Mouse (Mus musculus) lung, postnatal 0 days (tissue): ENCODE measurements around the gene Krt9.

Source experiments
- CTCF ChIP-seq: IDR thresholded peaks from 2 replicates; pipeline ENCODE4 v1.5.1; 2016; ENCODE audit warnings: antibody characterized with exemption, mild to moderate bottlenecking
- EP300 ChIP-seq: IDR thresholded peaks from 2 replicates; pipeline ENCODE4 v1.6.1; 2016; ENCODE audit warnings: antibody characterized with exemption, mild to moderate bottlenecking, control low read depth

DNA sequence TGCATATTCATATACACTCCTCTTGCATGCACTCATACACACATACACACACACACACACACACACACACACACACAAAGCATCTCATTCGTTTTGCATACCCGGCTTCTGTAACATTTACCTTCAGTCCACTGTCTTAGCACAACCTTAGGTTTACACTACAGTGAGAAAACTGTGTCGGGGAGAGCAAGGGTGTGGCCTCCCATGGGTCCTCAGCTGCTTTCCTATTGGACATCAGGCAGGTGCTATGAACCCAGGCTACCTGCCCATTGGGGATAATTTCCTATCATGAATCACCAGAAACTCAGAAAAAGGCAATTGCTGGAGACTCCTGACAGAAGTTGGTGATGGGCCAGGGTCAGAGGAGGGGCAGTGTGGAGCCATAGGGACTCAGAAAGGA, 35.7 kb downstream of the Krt9 start:
- TF ChIP-seq CTCF, result no peak
- TF ChIP-seq EP300, result no peak
